Mouse (Mus musculus) layer of hippocampus, postnatal 10 days (tissue): ENCODE data around the gene Ggt6. TPM values are rescaled to one million over a fixed set of nuclear protein-coding genes. Genes with fewer than 3 reads are reported as not detected.

Experiments used
- DNase-seq, 2 experiments: peaks; one replicate each; pipeline ENCODE4 v3.0.0; 2021; ENCODE audit warnings: low spot score in 2 of 2
- long read RNA-seq: library from polyadenylated mRNA; stranded (forward); transcript quantifications from one replicate; pipeline ENCODE4 v2.0.0, GENCODE M21; 2023
- total RNA-seq, 2 experiments: library from RNA; stranded (reverse); gene quantifications; 2 replicates each; pipeline ENCODE4 v1.2.3; 2021

Ggt6 gene
- not detected for total RNA-seq
- long read RNA-seq = 0 reads

DNA sequence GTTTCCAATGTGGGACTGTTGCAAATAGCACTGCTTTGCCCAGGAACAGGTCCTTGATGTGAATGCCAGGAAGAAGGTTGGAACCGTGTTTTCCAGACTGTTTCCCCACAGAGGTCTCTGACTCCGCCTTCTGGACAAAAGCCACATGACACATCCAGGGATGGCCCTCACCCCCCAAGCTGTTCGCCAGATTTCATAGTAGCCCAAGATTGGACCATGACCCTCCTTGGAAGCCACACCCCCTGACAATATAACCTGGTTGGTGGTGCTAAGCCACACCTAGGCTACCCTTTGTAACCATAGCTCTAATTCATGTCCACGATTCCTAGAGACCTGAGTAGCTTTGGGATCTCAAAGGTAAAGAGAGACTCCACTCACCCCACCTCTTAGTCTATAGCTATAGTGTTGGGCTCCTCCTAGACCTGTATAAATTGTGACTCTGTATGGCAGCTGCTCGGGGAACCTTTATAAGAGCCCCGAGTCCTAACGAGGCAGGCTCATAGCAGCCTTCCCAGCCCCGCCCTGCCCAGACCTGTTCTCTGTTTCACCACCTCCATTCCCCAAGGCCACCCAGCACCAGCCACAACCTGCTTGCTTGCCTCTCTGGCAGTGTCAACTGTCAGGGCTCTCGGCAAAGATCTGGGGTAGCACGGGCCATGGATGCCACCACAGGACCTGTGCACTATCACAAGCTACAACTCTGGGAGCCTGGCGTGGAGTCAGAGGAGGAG, at the start of gene Ggt6:
Gene Ggt6 (plus strand): TSS at position 564 of the 731 bp plus-strand sequence.
- no peak for DNase-seq

DNA sequence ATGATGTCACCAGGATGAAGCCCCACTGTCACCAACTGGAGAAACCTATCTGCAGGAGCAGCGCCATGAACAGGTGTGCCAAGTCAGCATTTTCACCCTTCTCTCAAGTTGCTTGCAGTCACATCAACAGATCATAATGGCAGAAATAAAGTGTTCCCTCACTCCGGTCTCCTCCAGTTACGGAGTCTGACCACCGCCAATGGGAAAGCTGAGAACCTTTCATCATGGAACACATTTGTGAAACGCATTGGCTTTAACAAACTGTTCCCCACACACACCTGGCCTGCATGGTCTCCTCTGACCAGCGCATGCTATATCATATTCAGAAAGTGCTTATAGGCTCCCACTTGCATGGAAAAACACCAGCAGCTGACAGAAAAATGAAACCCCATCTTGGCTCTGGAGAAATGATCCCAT, 47.2 kb upstream of the Ggt6 start:
- no peak for DNase-seq

DNA sequence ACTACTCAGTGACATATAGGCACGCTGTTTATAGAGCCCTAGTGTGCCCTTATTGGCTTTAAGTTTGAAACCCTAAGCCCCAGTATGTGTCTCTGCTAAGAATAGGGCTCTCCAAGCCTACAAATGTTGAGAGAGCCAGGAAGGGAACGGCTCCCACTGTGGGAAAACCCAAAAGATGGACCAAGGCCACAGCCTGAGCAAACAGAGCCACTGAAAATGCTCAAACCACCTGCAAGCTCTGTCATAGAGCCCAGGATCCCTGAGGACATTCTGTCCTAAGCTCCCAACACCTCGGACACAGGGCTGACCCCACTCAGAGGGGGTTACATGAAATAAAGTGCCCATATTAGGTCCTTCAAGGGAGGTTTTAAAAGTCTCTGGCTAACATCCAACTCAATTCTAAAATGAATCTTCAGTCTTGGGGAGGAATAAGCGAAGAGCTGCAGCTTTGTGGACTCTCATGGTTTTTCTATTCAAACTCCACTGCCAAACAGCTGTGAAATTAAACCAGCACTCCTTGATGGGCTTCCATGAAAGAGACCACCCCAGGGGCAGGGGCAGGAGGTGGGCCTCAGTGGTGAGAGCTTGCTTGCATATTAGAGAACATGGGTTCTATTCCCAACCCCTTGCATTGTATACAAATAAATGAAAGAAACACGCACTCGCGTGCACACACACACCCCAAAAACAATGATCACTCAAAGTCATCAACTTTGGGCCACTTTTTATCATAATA, 45.8 kb upstream of the Ggt6 start:
- DNase-seq = no peak

DNA sequence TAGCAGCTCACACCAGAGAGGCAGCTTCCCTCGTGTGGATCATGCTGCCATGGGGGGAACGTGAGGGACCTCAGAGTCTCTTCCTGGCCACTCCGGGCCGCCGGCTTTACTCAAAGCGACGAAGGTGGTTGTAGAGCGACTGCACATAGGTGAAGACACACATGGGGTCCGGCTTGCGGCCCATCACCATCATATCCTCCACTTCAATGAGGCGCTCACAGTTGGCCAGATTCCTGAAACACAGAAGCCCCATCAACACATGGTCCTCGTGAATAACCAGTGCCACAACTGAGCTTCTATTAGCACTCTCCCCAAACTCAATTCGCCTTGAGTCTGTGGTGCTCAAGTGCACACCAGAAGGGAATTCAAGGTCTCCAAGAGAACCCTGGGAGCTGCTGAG, 44.1 kb upstream of the Ggt6 start:
- DNase-seq = no peak

DNA sequence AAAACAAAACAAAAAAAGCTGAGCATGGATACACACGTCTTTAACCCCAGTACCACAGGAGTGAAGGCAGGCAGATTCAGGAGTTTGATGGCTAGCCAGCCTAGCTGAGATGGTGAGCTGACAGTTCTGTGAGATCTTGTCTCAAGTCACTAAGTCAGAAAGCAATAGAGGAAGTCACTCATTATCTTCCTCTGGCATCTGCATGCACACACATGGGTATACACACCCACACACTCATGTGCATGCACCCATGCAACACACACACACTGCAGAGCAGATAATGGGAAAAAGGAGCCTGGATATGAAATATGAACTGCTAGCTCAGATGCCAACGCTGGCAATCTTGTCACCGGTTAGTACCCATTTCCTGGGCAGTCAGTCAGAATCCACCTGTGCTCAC, 42.1 kb upstream of the Ggt6 start:
- DNase-seq = no peak

DNA sequence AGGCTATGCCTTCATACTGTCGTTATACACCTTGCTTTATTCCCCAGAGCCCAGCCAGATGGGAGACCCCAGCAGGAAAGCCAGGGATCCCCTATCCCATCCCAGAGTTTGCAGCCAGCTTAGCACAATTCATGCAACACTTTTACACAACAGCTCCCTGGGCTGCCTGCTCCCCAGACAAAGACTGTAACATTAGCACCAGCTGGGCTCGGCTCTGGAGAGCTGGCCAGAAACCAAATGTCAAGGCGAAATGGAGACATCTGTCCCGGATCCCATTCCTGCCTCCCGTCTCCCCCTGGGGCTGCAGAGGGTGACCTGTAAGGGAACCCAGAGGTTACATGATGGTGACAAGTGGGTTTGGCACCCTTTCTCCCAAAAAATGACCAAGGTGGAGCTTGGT, 41.7 kb upstream of the Ggt6 start:
- peak in 1 of 2 experiments; percentile 24 for DNase-seq

DNA sequence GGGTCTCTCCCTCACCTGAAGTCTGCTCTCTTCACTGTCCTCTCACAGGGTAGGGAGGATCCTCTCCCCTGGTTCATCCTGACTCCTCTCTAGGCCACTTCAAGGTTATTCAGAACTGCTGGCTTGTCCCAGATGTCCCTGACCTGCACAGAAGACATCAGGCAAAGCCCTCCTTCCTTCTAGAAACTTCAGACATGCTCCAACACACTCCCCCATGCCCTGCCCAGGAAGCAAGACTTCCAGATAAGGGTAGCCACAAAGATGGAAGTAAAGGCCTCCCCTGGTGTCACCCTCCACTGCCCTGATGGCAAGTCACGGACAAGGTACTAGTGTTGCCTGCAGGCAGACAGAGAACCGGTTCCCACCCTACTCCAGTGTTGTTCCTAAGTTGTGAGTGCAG, 40.6 kb upstream of the Ggt6 start:
- no peak for DNase-seq

DNA sequence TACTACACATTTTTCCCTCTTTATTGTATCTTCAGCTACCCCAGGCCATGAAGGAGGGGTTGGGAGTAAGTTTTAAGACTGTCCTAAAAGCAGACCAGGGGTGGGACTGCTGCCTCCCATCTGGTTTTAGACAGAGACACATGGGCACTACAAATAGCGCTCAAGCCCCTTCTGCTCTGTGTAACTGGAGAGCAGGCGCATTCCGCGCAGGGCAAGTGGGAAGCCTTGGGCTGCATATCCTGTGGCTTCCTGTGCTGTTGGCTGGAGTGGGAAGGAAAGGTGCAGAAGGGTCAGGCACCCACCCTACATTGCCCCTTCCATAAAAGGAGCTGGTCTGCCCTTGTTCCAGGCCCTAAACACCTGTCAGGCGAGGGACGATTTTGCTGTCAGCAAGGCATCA, 39.7 kb upstream of the Ggt6 start:
- no peak for DNase-seq

DNA sequence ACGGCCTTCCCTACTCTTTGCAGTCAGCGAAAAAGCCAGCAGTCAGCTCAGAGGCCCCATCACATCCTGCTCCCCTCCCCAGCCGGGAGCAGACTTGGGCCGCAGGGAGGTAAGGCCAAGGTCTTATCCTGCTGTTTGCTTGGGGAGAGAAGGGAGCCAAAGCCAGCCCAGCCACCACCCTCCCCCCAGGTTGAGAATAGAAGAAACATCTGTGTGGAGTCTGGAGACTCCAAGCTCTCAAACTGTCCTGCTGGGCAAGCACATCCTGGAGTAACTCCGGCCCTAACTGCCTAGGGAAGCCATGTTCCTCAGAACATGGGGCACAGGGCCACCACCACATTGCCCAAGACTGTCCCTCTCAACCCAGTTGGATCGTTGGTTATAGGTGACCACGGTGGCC, 38.7 kb upstream of the Ggt6 start:
- DNase-seq = no peak

DNA sequence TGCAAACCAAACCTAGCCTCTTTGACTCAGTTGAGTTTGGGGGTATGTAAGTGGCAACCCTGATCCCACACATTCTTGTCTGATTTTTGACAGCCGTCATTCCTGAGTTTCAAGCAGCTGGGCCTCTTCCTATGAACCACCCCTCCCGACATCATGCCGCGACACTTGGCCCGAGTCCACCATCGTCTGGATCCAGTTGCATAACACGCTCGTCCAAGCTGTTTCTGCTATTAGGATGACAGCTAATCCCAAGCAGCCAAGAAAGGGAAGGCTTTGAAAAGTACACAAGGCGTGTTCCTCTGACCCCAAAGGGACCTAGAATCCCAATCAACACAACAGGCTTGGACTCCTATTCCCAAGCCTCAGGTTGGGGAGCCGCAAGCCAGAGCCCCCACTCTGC, 38.3 kb upstream of the Ggt6 start:
- peak; percentile 46 to 52 for DNase-seq

DNA sequence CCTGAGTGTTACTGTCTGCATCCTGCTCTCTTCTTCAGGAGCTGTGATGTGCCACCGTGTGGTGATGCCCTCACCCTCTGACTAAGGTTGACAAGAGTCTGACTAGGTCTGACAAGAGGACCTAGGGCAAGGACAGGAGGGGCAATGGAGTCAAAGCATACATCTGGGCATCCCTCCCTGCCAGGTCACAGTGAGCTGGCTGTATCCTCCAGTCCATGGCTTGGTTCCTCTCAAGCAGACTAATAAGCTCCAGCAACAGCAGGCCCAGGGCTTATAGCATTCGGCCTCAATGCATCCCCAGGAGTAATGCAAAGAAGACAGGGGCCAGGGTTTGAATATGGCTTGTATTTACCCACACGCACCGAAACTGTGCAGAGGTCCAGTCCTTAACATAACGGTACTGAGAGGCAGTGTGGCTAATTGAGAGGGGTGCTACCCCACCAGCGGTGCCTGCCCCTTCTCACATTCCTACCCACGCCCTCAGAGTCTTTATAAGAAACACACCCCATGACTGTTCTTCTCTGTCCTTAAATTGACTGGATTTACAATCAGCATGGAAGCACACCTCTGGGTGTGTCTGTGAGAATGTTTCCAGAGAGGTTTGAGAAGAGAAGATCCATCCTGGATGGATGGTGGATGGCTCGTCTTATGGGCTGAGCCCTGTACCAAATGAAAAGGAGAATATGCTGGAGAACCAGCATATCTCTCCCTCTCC, 37.4 kb upstream of the Ggt6 start:
- DNase-seq = no peak

DNA sequence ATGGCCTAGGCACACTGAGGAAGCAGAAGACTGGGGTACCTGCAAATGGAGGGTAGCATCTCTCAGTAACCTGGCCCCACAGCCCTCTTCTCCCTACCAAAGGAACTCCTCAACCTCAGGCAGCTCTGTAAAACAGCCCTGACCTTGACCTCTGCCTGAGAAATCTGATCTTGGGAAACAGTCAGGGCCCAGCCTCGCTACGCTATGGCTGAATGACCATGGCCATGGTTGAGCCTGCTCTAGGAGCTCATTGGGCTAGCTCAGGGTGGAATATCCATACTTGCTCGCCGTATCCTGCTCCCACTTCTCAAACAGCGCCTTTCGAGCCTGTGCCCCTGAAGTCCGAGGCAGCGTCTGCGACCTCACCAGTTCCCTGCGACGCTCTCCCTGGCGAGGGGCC, 34.3 kb upstream of the Ggt6 start:
- DNase-seq = no peak

DNA sequence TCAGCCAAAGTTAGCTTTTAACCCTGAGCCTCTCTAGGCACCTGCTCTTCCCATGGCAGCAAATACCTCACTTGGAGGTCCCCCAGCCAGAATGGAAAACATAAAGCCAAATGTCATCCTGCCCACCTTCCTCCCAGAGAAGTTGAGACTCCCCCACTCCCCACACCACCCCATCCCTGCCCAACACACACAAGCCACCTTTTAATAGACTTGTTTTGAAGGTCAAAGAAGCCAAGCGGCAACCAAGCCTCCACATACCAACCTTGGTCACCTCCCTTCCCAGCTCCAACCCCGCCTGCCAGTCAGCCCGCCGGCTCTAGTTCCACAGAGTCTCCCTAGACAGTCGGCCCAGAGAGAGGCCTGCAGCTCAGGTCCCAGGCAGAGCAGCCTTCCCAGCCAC, 33.3 kb upstream of the Ggt6 start:
- DNase-seq = no peak

DNA sequence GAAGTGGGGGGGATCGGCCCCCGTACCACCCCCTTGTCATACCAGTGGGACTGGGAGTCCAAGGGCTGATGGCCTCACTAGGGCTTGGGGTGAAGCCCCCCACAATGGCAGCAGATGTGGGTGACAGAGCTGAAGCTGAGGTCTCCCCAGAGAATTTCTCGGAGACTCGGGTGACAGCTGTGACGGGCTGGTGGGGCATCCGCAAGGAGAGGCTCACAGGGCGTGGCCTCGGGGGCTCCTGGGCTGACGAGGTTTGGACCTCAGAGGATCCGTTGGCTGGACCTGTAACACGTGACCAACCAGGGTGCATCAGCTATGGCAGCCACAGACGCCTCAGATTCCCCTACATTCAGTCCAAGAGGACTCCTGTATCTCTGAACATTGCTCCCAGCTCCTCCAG, 32.4 kb upstream of the Ggt6 start:
- no peak for DNase-seq

DNA sequence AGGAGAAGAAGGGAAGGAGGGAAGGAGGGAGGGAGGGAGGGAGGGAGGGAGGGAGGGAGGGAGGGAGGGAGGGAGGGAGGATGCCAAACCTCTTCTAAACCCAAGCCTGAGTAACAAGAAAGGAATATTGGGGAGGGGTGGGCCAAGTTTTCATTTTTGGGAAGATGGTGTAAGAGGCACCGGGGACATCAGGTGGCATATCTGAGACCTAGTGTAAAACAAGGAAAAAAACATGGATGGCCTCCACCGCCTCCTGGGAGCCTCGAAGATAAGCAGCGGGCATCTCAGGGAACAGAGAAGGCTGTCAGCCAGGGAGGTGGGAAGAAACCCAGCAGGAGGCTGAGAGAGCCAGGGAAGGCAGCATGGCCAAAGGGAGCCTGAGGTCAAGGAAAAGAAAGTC, 29.8 kb upstream of the Ggt6 start:
- no peak for DNase-seq

DNA sequence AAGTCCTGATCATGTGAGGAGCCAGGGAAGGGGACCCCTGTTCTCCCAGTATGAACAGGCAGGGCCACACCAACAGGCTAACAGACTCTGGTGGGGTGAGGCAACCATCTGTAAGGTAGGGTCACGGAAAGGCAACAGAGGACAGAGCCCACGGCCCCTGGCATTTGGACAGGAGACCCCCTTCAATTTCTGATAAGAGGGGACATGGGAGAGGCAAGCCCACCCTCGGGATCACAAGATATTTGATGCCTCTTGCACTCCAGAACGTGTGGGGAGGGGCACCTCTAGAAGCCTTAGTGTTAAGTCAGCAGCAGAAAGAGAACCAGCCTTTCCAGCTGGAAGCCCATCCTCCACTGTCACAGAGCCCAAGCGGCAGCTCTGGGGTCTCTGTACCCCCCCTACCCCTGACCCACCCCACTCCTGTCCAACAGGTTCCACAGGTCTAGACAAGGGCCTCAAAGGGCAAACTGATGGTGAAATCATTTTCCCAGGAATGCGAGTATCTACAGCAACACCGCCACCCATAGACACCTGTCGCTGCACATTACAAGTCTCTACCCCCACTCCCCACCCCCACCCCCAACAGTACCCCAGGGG, 29.1 kb upstream of the Ggt6 start:
- DNase-seq = no peak

DNA sequence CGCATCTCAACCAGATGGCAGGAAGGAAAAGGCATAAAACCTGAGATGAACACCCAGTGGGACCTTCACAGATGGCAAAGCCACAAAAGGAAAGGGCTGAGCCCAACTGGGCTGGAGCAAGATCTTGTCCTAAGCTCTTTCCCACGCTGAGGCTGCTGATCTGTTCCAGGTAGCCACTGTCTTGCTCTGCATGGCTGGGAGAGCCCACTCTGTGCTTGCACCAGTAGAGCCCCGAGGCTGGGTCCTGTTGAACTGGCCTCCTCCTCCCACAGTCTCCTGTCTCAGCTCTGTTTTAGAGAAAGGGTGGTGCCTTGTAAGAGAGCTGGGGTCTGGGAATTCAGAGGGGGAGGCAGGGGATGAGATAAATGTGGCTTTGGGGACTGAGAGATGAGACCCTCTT, 28.2 kb upstream of the Ggt6 start:
- DNase-seq = no peak

DNA sequence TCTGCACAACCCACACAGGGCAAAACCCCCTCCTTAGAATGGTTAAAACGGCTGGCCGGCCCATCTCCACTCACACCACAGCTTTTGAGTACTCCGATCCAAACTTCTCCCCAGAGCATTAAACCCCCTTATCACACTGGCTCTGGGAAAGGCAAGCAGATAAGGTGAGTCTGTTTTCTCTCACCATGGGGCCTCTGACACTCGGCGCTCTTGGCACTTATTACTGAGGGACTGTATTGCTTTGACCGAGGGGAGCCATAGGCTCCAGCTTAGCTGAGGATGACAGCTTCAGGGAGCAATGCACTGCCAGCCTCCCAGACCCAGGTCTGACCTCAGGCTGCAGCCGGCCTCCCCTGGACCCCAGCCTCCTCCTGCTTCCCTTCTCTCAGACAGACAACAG, 27.8 kb upstream of the Ggt6 start:
- no peak for DNase-seq

DNA sequence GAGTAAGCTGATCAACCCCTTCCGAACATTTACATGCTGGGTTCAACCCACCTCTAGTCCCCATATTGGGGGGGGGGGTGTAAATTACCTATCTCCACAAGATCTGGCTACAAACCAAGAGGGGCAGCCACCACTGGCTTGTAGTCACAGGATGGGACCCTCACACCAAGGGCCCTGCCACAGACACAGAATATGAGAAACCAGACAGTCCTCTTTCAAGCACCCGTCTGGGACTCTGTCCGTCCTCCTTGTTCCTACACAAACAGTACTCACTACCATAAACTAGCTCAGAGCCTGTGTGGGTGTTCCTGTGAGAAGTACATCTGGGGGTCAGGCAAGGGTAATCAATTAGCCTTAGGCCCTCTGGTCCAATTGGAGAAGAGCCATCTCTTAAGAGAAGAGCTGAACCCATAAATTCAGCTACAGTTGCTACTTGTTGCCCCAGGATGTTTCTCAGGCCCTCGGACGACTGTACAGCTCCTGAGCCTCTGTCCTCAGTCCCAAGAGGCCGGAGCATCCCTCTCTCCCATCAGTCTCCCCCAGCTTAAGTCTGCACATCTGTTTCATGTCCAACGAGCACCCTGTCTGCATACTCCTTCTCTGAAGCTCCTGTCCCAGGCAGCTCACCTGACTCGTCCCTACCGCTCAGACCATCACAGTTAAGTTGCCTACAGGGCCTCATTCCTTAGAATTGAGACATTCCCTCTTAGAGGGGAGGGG, 26.7 kb upstream of the Ggt6 start:
- DNase-seq = no peak

DNA sequence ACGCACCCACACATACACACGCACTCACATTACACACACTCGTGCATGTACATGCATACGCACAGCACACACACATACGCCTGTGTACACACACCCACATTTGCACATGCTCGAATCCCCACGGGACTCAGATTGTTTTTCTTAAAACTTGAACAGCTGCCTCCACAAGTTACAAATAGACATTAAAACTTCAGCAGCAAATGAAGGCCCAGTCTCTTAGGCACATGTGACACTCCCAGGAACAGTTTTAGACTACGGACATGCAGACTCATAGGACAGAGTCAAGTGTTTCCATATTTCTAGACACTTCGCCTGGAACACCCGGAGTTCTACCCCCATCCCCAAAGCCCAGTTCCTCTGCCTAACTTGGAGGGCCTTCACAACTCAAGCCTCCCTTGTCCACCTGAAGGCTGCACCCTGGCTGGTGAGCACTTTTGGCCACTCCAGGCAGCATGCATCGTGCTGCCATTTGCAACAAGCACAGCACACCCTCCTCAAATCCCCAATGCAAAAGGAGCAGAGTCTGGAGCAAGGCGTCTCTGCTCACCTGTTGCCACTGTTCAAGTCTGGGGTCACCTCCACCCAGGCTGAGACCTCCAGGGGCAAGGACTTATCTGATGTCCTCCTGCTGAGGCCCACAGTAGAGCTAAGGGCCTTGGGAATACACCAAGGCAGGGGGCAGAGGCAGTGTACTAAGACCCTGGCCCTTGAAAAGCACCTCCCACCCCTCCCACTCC, 25.5 kb upstream of the Ggt6 start:
- no peak for DNase-seq
